Mouse (Mus musculus) ES-Bruce4 (cell line): ENCODE results near the gene Mboat2. TPM values are rescaled to one million over a fixed set of nuclear protein-coding genes. Genes with fewer than 3 reads are reported as not detected.

Experiments used
- H3K27ac ChIP-seq: 2 replicates; pipeline ENCODE4 v1.5.1; 2012; ENCODE audit warnings: low read length, inconsistent platforms; ENCODE audit not compliant: insufficient read depth
- H3K27me3 ChIP-seq: 2 replicates; pipeline ENCODE4 v1.6.1; 2012; ENCODE audit warnings: mild to moderate bottlenecking, low read length, inconsistent platforms; ENCODE audit not compliant: control insufficient read depth, poor library complexity, insufficient read depth, severe bottlenecking
- H3K36me3 ChIP-seq: 2 replicates; pipeline ENCODE4 v1.6.1; 2012; ENCODE audit warnings: inconsistent platforms, mild to moderate bottlenecking, low read length, moderate library complexity; ENCODE audit not compliant: control insufficient read depth, poor library complexity, insufficient read depth, severe bottlenecking
- H3K4me1 ChIP-seq: one replicate; pipeline ENCODE4 v1.8.1; 2011; ENCODE audit warnings: low read length; ENCODE audit not compliant: control insufficient read depth, insufficient read depth
- H3K4me3 ChIP-seq: 2 replicates; pipeline ENCODE4 v1.5.1; 2011; ENCODE audit warnings: low read depth, mild to moderate bottlenecking, low read length
- H3K9ac ChIP-seq: 2 replicates; pipeline ENCODE4 v1.6.1; 2012; ENCODE audit warnings: low read depth, mild to moderate bottlenecking, inconsistent platforms; ENCODE audit not compliant: poor library complexity, severe bottlenecking
- H3K9me3 ChIP-seq: replicated peaks from 2 replicates; pipeline ENCODE4 v1.6.1; 2012; ENCODE audit warnings: mild to moderate bottlenecking, low read length, inconsistent platforms; ENCODE audit not compliant: control insufficient read depth, poor library complexity, insufficient read depth, severe bottlenecking
- CTCF ChIP-seq: IDR thresholded peaks from one replicate; pipeline ENCODE4 v1.8.1; 2011; ENCODE audit warnings: low read depth, low read length
- EP300 ChIP-seq: IDR thresholded peaks from 2 replicates; pipeline ENCODE4 v1.6.1; 2011; ENCODE audit warnings: low read depth, low read length; ENCODE audit not compliant: insufficient read depth
- POLR2A ChIP-seq: IDR thresholded peaks from one replicate; pipeline ENCODE4 v1.8.1; 2011; ENCODE audit warnings: low read length; ENCODE audit not compliant: insufficient read depth
- polyA plus RNA-seq: library from polyadenylated mRNA; stranded (reverse); fragments of >200 nt; gene quantifications from 2 replicates; pipeline ENCODE4 v1.2.4, GENCODE M21; 2011; ENCODE audit warnings: low read depth; ENCODE audit not compliant: missing spikeins, insufficient read depth, insufficient read length

The Mboat2 gene
- polyA plus RNA-seq, 1 experiment, result 20.1 TPM

- no peak overlapping the region for H3K4me3 ChIP-seq
- H3K27me3 ChIP-seq, result no peaks in the 10 kb centered on the region
- H3K27ac ChIP-seq, result no peak overlapping the region
- H3K9ac ChIP-seq, result no peak overlapping the region
- TF ChIP-seq EP300 (no peak), POLR2A (no peak), CTCF (no peak)
- no peaks in the 10 kb centered on the region for H3K9me3 ChIP-seq
- H3K36me3 ChIP-seq, result no peaks in the 10 kb centered on the region
- peaks cover 10% of the 10 kb centered on the region for H3K4me1 ChIP-seq
Measured at GRCm38 (mm10) chr12:24897354-24897753, 66.7 kb downstream of the Mboat2 start.

DNA sequence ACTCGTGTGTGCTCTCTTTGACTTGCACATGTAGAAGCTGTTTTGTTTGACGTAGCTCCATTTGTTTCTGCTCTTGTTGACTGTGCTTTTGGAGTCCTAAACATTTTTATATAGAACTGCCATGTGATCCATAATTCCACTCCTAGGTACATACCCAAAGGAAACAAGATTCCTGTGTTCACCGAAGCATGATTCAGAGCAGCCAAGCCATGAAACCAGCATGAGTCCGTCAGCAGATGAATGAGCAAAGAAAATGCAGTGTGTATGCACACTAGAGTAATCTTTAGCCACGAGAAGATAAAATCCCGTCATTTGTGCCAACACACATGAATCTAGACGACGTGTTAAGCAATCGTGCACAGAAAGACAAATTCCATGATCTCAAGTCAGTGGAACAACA lies 67.5 kb downstream of the Mboat2 start:
- no peak overlapping the region for H3K27ac ChIP-seq
- H3K36me3 ChIP-seq, result no peaks in the 10 kb centered on the region
- TF ChIP-seq POLR2A (no peak), CTCF (no peak), EP300 (no peak)

DNA sequence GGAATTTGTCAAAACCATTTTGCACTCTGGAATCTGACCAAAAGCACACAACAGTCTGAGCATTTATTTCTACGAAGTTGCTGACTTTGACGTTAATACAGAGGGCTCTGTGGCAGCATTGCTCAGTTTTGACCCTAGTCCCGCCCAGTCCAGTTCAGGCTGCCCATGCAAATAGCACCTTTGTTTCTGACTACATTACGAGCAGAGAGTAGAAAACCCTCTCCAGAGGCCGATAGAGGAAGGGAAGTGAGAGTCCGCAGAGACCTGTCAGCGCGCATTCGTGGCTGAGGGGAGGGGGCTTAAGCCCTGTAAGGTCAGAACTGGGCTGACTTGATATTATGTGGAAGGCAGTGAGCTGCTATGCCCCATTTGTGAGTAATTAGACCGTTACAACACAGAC lies 69.0 kb downstream of the Mboat2 start:
- no peak overlapping the region for H3K27ac ChIP-seq
- TF ChIP-seq EP300 (no peak), POLR2A (no peak), CTCF (no peak)
- H3K36me3 ChIP-seq, result no peaks in the 10 kb centered on the region

More for the DNA sequence above, 67.5 kb downstream of the Mboat2 start:
- H3K4me1 ChIP-seq, result peaks cover 10% of the 10 kb centered on the region
- H3K4me3 ChIP-seq, result no peak overlapping the region
- no peaks in the 10 kb centered on the region for H3K27me3 ChIP-seq
- no peaks in the 10 kb centered on the region for H3K9me3 ChIP-seq
- H3K9ac ChIP-seq, result no peak overlapping the region

GRCm38 (mm10) chr12:24902736-24903135 lies 72.1 kb downstream of the Mboat2 start:
- no peaks in the 10 kb centered on the region for H3K9me3 ChIP-seq
- H3K4me3 ChIP-seq, result no peak overlapping the region
- H3K4me1 ChIP-seq, result peaks cover 2% of the 10 kb centered on the region
- no peak overlapping the region for H3K27ac ChIP-seq
- no peaks in the 10 kb centered on the region for H3K27me3 ChIP-seq
- no peak for TF ChIP-seq EP300
- TF ChIP-seq POLR2A, result no peak
- TF ChIP-seq CTCF, result no peak
- H3K36me3 ChIP-seq, result no peaks in the 10 kb centered on the region
- no peak overlapping the region for H3K9ac ChIP-seq

More for the DNA sequence above, 69.0 kb downstream of the Mboat2 start:
- H3K9ac ChIP-seq, result no peak overlapping the region
- H3K9me3 ChIP-seq, result no peaks in the 10 kb centered on the region
- H3K4me1 ChIP-seq, result peaks cover 2% of the 10 kb centered on the region
- H3K27me3 ChIP-seq, result no peaks in the 10 kb centered on the region
- no peak overlapping the region for H3K4me3 ChIP-seq

DNA sequence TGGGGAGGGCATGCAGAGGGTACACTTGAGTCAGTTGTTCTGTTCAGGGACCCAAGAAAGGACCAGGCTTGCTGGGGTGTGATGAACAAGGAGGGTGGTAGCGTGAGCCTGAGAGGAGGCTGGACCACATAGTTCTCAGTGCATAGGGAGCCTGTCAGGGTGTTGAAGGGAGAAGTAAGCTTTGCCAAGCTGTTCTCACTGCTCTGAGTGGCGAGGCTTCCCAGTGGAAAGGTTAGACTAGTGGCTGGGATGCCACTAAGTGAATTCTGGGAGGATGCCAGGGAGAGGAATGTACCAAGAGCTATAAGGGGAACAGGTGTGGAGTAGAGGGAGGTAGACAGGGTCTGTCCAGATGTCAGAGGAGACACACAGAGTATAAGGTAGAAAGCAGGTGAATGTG lies 77.2 kb downstream of the Mboat2 start:
- TF ChIP-seq EP300 (no peak), POLR2A (no peak), CTCF (no peak)
- Histone ChIP-seq H3K4me1 (peaks cover 2% of the 10 kb centered on the region), H3K9me3 (no peaks in the 10 kb centered on the region), H3K9ac (no peak overlapping the region), H3K36me3 (no peaks in the 10 kb centered on the region), H3K4me3 (no peak overlapping the region), H3K27ac (no peak overlapping the region), H3K27me3 (no peaks in the 10 kb centered on the region)

GRCm38 (mm10) chr12:24909679-24910078 lies 79.0 kb downstream of the Mboat2 start:
- Histone ChIP-seq H3K27me3 (no peaks in the 10 kb centered on the region), H3K9ac (no peak overlapping the region), H3K27ac (no peak overlapping the region), H3K36me3 (no peaks in the 10 kb centered on the region), H3K9me3 (no peaks in the 10 kb centered on the region), H3K4me3 (no peak overlapping the region), H3K4me1 (no peaks in the 10 kb centered on the region)
- TF ChIP-seq EP300 (no peak), POLR2A (no peak), CTCF (no peak)
